Mouse (Mus musculus) liver, embryonic 14.5 days (tissue): ENCODE data around the gene Smpdl3b. TPM values are rescaled to one million over a fixed set of nuclear protein-coding genes. Genes with fewer than 3 reads are reported as not detected.

ENCODE experiments used
- ATAC-seq: fragments of 200-750 bp; cut with Nextera tagmentation; 2 replicates; pipeline ENCODE4 v1.8.0; 2017; ENCODE audit warnings: moderate number of reproducible peaks, mild to moderate bottlenecking, moderate library complexity; ENCODE audit not compliant: insufficient read depth
- DNase-seq, 3 experiments: peaks; one replicate each; pipeline ENCODE4 v3.0.0-alpha.2; 2012 to 2013; ENCODE audit warnings: low read depth in 3 of 3, low spot score in 3 of 3
- H3K27ac ChIP-seq: fragments of 300-500 bp; sonication (generic); 2 replicates; pipeline ENCODE4 v1.5.1; 2014; ENCODE audit warnings: moderate library complexity, mild to moderate bottlenecking, control low read depth, inconsistent platforms
- H3K27me3 ChIP-seq: fragments of 300-500 bp; sonication (generic); 2 replicates; pipeline ENCODE4 v1.6.1; 2014; ENCODE audit warnings: mild to moderate bottlenecking, low read length, moderate library complexity; ENCODE audit not compliant: control insufficient read depth, insufficient read depth
- H3K36me3 ChIP-seq: fragments of 300-500 bp; sonication (generic); replicated peaks from 2 replicates; pipeline ENCODE4 v1.6.1; 2014; ENCODE audit warnings: low read depth; ENCODE audit not compliant: control insufficient read depth, insufficient read depth
- H3K4me1 ChIP-seq, 2 experiments: fragments of 200-500 bp in 1 of 2; fragments of 300-500 bp in 1 of 2; sonication (generic) in 1 of 2; replicated peaks; 2 replicates each; pipeline ENCODE4 v1.6.1; 2012 to 2014; ENCODE audit warnings: antibody characterized with exemption in 1 of 2, inconsistent platforms in 1 of 2, low read length in 1 of 2; ENCODE audit not compliant: control insufficient read depth in 2 of 2, insufficient read depth in 2 of 2
- H3K4me2 ChIP-seq: fragments of 300-500 bp; sonication (generic); 2 replicates; pipeline ENCODE4 v1.6.1; 2014; ENCODE audit warnings: low read depth, mild to moderate bottlenecking, control low read depth, moderate library complexity
- H3K4me3 ChIP-seq, 2 experiments: fragments of 200-500 bp in 1 of 2; fragments of 300-500 bp in 1 of 2; sonication (generic) in 1 of 2; 2 replicates each; pipeline ENCODE4 v1.5.1; 2012 to 2014; ENCODE audit warnings: low read depth in 2 of 2, low read length in 2 of 2, mild to moderate bottlenecking in 2 of 2, control low read depth in 1 of 2, inconsistent platforms in 1 of 2, moderate library complexity in 1 of 2; ENCODE audit not compliant: insufficient read depth in 1 of 2
- H3K9ac ChIP-seq: fragments of 300-500 bp; sonication (generic); replicated peaks from 2 replicates; pipeline ENCODE4 v1.6.1; 2014; ENCODE audit warnings: mild to moderate bottlenecking, control low read depth, moderate library complexity
- H3K9me3 ChIP-seq: fragments of 300-500 bp; sonication (generic); 2 replicates; pipeline ENCODE4 v1.6.1; 2016; ENCODE audit warnings: low read length, mixed read lengths; ENCODE audit not compliant: control insufficient read depth
- CTCF ChIP-seq: IDR thresholded peaks from 2 replicates; pipeline ENCODE4 v1.5.1; 2016; ENCODE audit warnings: antibody characterized with exemption, low read depth, control low read depth
- EP300 ChIP-seq: IDR thresholded peaks from 2 replicates; pipeline ENCODE4 v1.6.1; 2016; ENCODE audit warnings: antibody characterized with exemption, low read depth
- WGBS: fragments of 180-500 bp; shearing (Covaris S2); extraction: QIAGEN DNeasy Blood & Tissue Kit; methylation state at CpG from one replicate; pipeline ENCODE4 v1.1.7; 2014; ENCODE audit not compliant: insufficient replicate concordance; 5-methylcytosine and 5-hydroxymethylcytosine counted together
- polyA plus RNA-seq, 2 experiments: library from polyadenylated mRNA; depleted of rRNA in 1 of 2; stranded (reverse) in 1 of 2; unstranded in 1 of 2; fragments of >200 nt; fragmentation: Nextera tagmentation in 1 of 2; extraction: Ambion mirVana in 1 of 2; gene quantifications; 2 replicates each; pipeline versions ENCODE4 v1.2.1 to v1.2.3; 2012 to 2014

Gene Smpdl3b
- polyA plus RNA-seq, 2 experiments = 0.92 to 1.2 TPM

DNA sequence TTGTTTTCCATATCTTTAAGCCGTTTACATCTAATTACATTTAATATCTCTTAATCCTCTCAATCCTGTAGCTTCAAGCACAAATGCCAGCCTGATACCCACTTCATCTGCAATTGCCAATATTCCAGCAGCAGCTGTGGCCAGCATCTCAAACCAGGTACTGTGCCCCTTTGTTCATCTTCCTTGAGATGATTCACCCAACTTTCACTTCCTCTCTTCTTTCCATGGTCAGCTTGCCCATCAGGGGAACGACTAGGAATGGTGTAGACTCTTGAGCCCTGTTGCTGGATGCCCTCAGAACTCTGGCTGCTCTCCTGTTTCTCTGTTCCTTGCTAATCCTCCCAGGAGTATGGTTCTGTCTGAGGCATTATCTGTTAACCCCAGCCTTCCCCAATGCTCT is 67.4 kb downstream of the Smpdl3b start:
- ATAC-seq (no peak), DNase-seq (no peak)
- Histone ChIP-seq H3K36me3 (peaks cover 20% of the 10 kb centered on the region), H3K27ac (no peak overlapping the region), H3K9me3 (no peaks in the 10 kb centered on the region), H3K9ac (no peak overlapping the region), H3K4me2 (no peak overlapping the region), H3K4me3 (no peak overlapping the region), H3K4me1 (no peaks in the 10 kb centered on the region), H3K27me3 (no peaks in the 10 kb centered on the region)
- TF ChIP-seq CTCF = no peak
- TF ChIP-seq EP300 = no peak
- WGBS = 71% methylated on average over 2 of the region's 2 CpGs

Other genes starting within 250 kb of the Smpdl3b start
- gene Sesn2, start 246.8 kb downstream of the Smpdl3b start, polyA plus RNA-seq (2012; rRNA removed) = 3.4 TPM in 2 replicates
- 3.3 and 4.1 TPM in 2 replicates for gene Sesn2, start 246.8 kb downstream of the Smpdl3b start, polyA plus RNA-seq (2014; fragmentation: Nextera tagmentation; extraction: Ambion mirVana)
- 544 and 902 TPM in 2 replicates for gene Atpif1, start 223.6 kb downstream of the Smpdl3b start, polyA plus RNA-seq (2012; rRNA removed)
- 1,811 and 1,820 TPM in 2 replicates for gene Atpif1, start 223.6 kb downstream of the Smpdl3b start, polyA plus RNA-seq (2014; fragmentation: Nextera tagmentation; extraction: Ambion mirVana)
- gene Dnajc8, start 221.7 kb downstream of the Smpdl3b start, polyA plus RNA-seq (2012; rRNA removed) = 47.6 and 84.2 TPM in 2 replicates
- 109 and 111 TPM in 2 replicates for gene Dnajc8, start 221.7 kb downstream of the Smpdl3b start, polyA plus RNA-seq (2014; fragmentation: Nextera tagmentation; extraction: Ambion mirVana)
- 0.52 and 0.61 TPM in 2 replicates for gene Ptafr, start 193.2 kb downstream of the Smpdl3b start, polyA plus RNA-seq (2012; rRNA removed)
- 0.18 and 0.25 TPM in 2 replicates for gene Ptafr, start 193.2 kb downstream of the Smpdl3b start, polyA plus RNA-seq (2014; fragmentation: Nextera tagmentation; extraction: Ambion mirVana)
- 11.5 and 12.0 TPM in 2 replicates for gene Eya3, start 118.3 kb downstream of the Smpdl3b start, polyA plus RNA-seq (2012; rRNA removed)
- gene Eya3, start 118.3 kb downstream of the Smpdl3b start, polyA plus RNA-seq (2014; fragmentation: Nextera tagmentation; extraction: Ambion mirVana) = 13.5 and 14.6 TPM in 2 replicates
- gene Xkr8, start 24.7 kb downstream of the Smpdl3b start, polyA plus RNA-seq (2012; rRNA removed) = 1.9 and 2.1 TPM in 2 replicates
- gene Xkr8, start 24.7 kb downstream of the Smpdl3b start, polyA plus RNA-seq (2014; fragmentation: Nextera tagmentation; extraction: Ambion mirVana) = 3.3 and 3.5 TPM in 2 replicates
- 43.2 and 55.6 TPM in 2 replicates for gene Rpa2, start 11.1 kb upstream of the Smpdl3b start, polyA plus RNA-seq (2012; rRNA removed)
- 95.7 and 104 TPM in 2 replicates for gene Rpa2, start 11.1 kb upstream of the Smpdl3b start, polyA plus RNA-seq (2014; fragmentation: Nextera tagmentation; extraction: Ambion mirVana)
- gene Themis2, start 39.1 kb upstream of the Smpdl3b start, polyA plus RNA-seq (2012; rRNA removed) = 2.0 and 2.3 TPM in 2 replicates
- gene Themis2, start 39.1 kb upstream of the Smpdl3b start, polyA plus RNA-seq (2014; fragmentation: Nextera tagmentation; extraction: Ambion mirVana) = 2.5 and 2.6 TPM in 2 replicates
- gene Ppp1r8, start 85.9 kb upstream of the Smpdl3b start, polyA plus RNA-seq (2012; rRNA removed) = 27.2 and 37.2 TPM in 2 replicates
- 33.8 and 37.2 TPM in 2 replicates for gene Ppp1r8, start 85.9 kb upstream of the Smpdl3b start, polyA plus RNA-seq (2014; fragmentation: Nextera tagmentation; extraction: Ambion mirVana)
- gene Stx12, start 127.3 kb upstream of the Smpdl3b start, polyA plus RNA-seq (2012; rRNA removed) = 10.0 and 12.9 TPM in 2 replicates
- gene Stx12, start 127.3 kb upstream of the Smpdl3b start, polyA plus RNA-seq (2014; fragmentation: Nextera tagmentation; extraction: Ambion mirVana) = 16.7 and 16.9 TPM in 2 replicates
- 4.4 and 7.4 TPM in 2 replicates for gene Fam76a, start 165.3 kb upstream of the Smpdl3b start, polyA plus RNA-seq (2012; rRNA removed)
- 24.8 and 26.5 TPM in 2 replicates for gene Fam76a, start 165.3 kb upstream of the Smpdl3b start, polyA plus RNA-seq (2014; fragmentation: Nextera tagmentation; extraction: Ambion mirVana)
- 0.79 and 1.0 TPM in 2 replicates for gene Fgr, start 216.8 kb upstream of the Smpdl3b start, polyA plus RNA-seq (2012; rRNA removed)
- 0.57 and 0.75 TPM in 2 replicates for gene Fgr, start 216.8 kb upstream of the Smpdl3b start, polyA plus RNA-seq (2014; fragmentation: Nextera tagmentation; extraction: Ambion mirVana)